Mouse (Mus musculus): ENCODE data around the gene Gm9048. TPM values are rescaled to one million over a fixed set of nuclear protein-coding genes. Genes with fewer than 3 reads are reported as not detected.
"Not testable (repeated sequence)": the region's sequence is repeated elsewhere in the genome, so short reads cannot be mapped to it uniquely, and the experiment has no call there.

Gm9048 gene
- not detected in 2 replicates for polyA plus RNA-seq (2016; fragmentation: Nextera tagmentation; extraction: Ambion mirVana)

- not testable (repeated sequence) for H3K4me3 ChIP-seq; H3K9me3 ChIP-seq; H3K36me3 ChIP-seq; H3K27ac ChIP-seq; H3K27me3 ChIP-seq (ENCODE audit: insufficient read depth, poor library complexity, severe bottlenecking); H3K4me1 ChIP-seq; DNase-seq (ENCODE audit: low spot score)
- 83% methylated on average over 1 of the region's 14 CpGs for WGBS
Observed at GRCm38 (mm10) chr10:118348579-118348978, at the start of gene Gm9048. TSS of gene Gm9048 (minus strand) at chr10:118348679.

- 15% methylated on average over 10 of the region's 10 CpGs for WGBS
- Histone ChIP-seq H3K4me1 (no peaks in the 10 kb centered on the region), H3K4me3 (no peak overlapping the region), H3K27me3 (ENCODE audit: insufficient read depth, poor library complexity, severe bottlenecking) (no peaks in the 10 kb centered on the region), H3K9me3 (no peaks in the 10 kb centered on the region), H3K27ac (no peak overlapping the region), H3K36me3 (no peaks in the 10 kb centered on the region)
- peak; percentile 90 for DNase-seq (ENCODE audit: low spot score)
Observed at GRCm38 (mm10) chr10:118370443-118370842, 22.0 kb upstream of the Gm9048 start.

- Histone ChIP-seq H3K36me3 (no peaks in the 10 kb centered on the region), H3K27me3 (ENCODE audit: insufficient read depth, poor library complexity, severe bottlenecking) (no peaks in the 10 kb centered on the region), H3K27ac (no peak overlapping the region), H3K4me1 (no peaks in the 10 kb centered on the region), H3K9me3 (no peaks in the 10 kb centered on the region), H3K4me3 (no peak overlapping the region)
- DNase-seq (ENCODE audit: low spot score) = no peak
- 83% methylated on average over 9 of the region's 9 CpGs for WGBS
Observed at GRCm38 (mm10) chr10:118369518-118369917, 21.0 kb upstream of the Gm9048 start.

- not testable (repeated sequence) for H3K4me3 ChIP-seq; H3K9me3 ChIP-seq; H3K4me1 ChIP-seq; DNase-seq (ENCODE audit: low spot score); H3K27ac ChIP-seq; H3K27me3 ChIP-seq (ENCODE audit: insufficient read depth, poor library complexity, severe bottlenecking); H3K36me3 ChIP-seq
- 85% methylated on average over 1 of the region's 11 CpGs for WGBS
Observed at GRCm38 (mm10) chr10:118354005-118354404, 5.5 kb upstream of the Gm9048 start, which contains the start of gene Gm9049. TSS of gene Gm9049 (minus strand) at chr10:118354105.

GRCm38 (mm10) chr10:118343155-118343554 lies 5.3 kb downstream of the Gm9048 start, which contains the start of gene Gm9046:
TSS of gene Gm9046 (minus strand) at chr10:118343255.
- H3K27ac ChIP-seq; H3K27me3 ChIP-seq (ENCODE audit: insufficient read depth, poor library complexity, severe bottlenecking); H3K9me3 ChIP-seq; H3K36me3 ChIP-seq; H3K4me3 ChIP-seq; H3K4me1 ChIP-seq; DNase-seq (ENCODE audit: low spot score): not testable (repeated sequence)
- no CpG with 5 or more reads among the region's 14 CpGs for WGBS

- H3K9me3 ChIP-seq; H3K36me3 ChIP-seq; H3K4me1 ChIP-seq; H3K27me3 ChIP-seq (ENCODE audit: insufficient read depth, poor library complexity, severe bottlenecking); H3K4me3 ChIP-seq; DNase-seq (ENCODE audit: low spot score); H3K27ac ChIP-seq: not testable (repeated sequence)
- no CpG with 5 or more reads among the region's 14 CpGs for WGBS
Observed at GRCm38 (mm10) chr10:118337731-118338130, 10.7 kb downstream of the Gm9048 start, which contains the start of gene Gm9045. TSS of gene Gm9045 (minus strand) at chr10:118337831.

- H3K9me3 ChIP-seq; H3K4me1 ChIP-seq; H3K27ac ChIP-seq; H3K27me3 ChIP-seq (ENCODE audit: insufficient read depth, poor library complexity, severe bottlenecking); H3K4me3 ChIP-seq; H3K36me3 ChIP-seq; DNase-seq (ENCODE audit: low spot score): not testable (repeated sequence)
- no CpG with 5 or more reads among the region's 14 CpGs for whole genome bisulfite sequencing
Observed at GRCm38 (mm10) chr10:118332308-118332707, 16.2 kb downstream of the Gm9048 start, which contains the start of gene Gm9044. TSS of gene Gm9044 (minus strand) at chr10:118332408.

- not testable (repeated sequence) for H3K27ac ChIP-seq; H3K4me1 ChIP-seq; H3K36me3 ChIP-seq; DNase-seq (ENCODE audit: low spot score); H3K4me3 ChIP-seq; H3K27me3 ChIP-seq (ENCODE audit: insufficient read depth, poor library complexity, severe bottlenecking); H3K9me3 ChIP-seq
- no CpG with 5 or more reads among the region's 11 CpGs for WGBS
Observed at GRCm38 (mm10) chr10:118326869-118327268, 21.6 kb downstream of the Gm9048 start, which contains the start of gene Gm9040. TSS of gene Gm9040 (minus strand) at chr10:118326969.

- Histone ChIP-seq H3K9me3 (no peaks in the 10 kb centered on the region), H3K36me3 (no peaks in the 10 kb centered on the region), H3K4me1 (no peaks in the 10 kb centered on the region), H3K27me3 (ENCODE audit: insufficient read depth, poor library complexity, severe bottlenecking) (no peaks in the 10 kb centered on the region), H3K27ac (no peak overlapping the region), H3K4me3 (no peak overlapping the region)
- WGBS = 86% methylated on average over 8 of the region's 8 CpGs
- no peak for DNase-seq (ENCODE audit: low spot score)
Observed at GRCm38 (mm10) chr10:118319024-118319423, 29.5 kb downstream of the Gm9048 start.

GRCm38 (mm10) chr10:118302133-118302532 lies 46.3 kb downstream of the Gm9048 start:
- not testable (repeated sequence) for DNase-seq (ENCODE audit: low spot score); H3K9me3 ChIP-seq
- 39% methylated on average over 2 of the region's 2 CpGs for WGBS

More at GRCm38 (mm10) chr10:118302133-118302532, 46.3 kb downstream of the Gm9048 start:
- not testable (repeated sequence) for H3K36me3 ChIP-seq; H3K4me3 ChIP-seq; H3K4me1 ChIP-seq; H3K27me3 ChIP-seq (ENCODE audit: insufficient read depth, poor library complexity, severe bottlenecking); H3K27ac ChIP-seq

Other genes starting within 250 kb of the Gm9048 start
- 21.9 and 28.7 TPM in 2 replicates for gene Mdm1, start 206.9 kb downstream of the Gm9048 start, polyA plus RNA-seq (2016; fragmentation: Nextera tagmentation; extraction: Ambion mirVana)
- gene Il22, start 143.7 kb downstream of the Gm9048 start, polyA plus RNA-seq (2016; fragmentation: Nextera tagmentation; extraction: Ambion mirVana) = 0.11 TPM in 1 of 2 replicates, not detected in the other
- not detected in 2 replicates for gene Gm32717, start 107.9 kb downstream of the Gm9048 start, polyA plus RNA-seq (2016; fragmentation: Nextera tagmentation; extraction: Ambion mirVana)
- not detected in 2 replicates for gene Gm32802, start 90.0 kb downstream of the Gm9048 start, polyA plus RNA-seq (2016; fragmentation: Nextera tagmentation; extraction: Ambion mirVana)
- not detected in 2 replicates for gene Iltifb, start 53.6 kb downstream of the Gm9048 start, polyA plus RNA-seq (2016; fragmentation: Nextera tagmentation; extraction: Ambion mirVana)
- gene Gm9040, start 21.7 kb downstream of the Gm9048 start, polyA plus RNA-seq (2016; fragmentation: Nextera tagmentation; extraction: Ambion mirVana) = not detected in 2 replicates
- not detected in 2 replicates for gene Gm9044, start 16.3 kb downstream of the Gm9048 start, polyA plus RNA-seq (2016; fragmentation: Nextera tagmentation; extraction: Ambion mirVana)
- 0.08 and 0.09 TPM in 2 replicates for gene Gm9045, start 10.8 kb downstream of the Gm9048 start, polyA plus RNA-seq (2016; fragmentation: Nextera tagmentation; extraction: Ambion mirVana)
- gene Gm9046, start 5.4 kb downstream of the Gm9048 start, polyA plus RNA-seq (2016; fragmentation: Nextera tagmentation; extraction: Ambion mirVana) = not detected in 2 replicates
- gene Gm9049, start 5.4 kb upstream of the Gm9048 start, polyA plus RNA-seq (2016; fragmentation: Nextera tagmentation; extraction: Ambion mirVana) = 0.08 and 0.09 TPM in 2 replicates
- gene Ifng, start 92.4 kb upstream of the Gm9048 start, polyA plus RNA-seq (2016; fragmentation: Nextera tagmentation; extraction: Ambion mirVana) = not detected in 2 replicates

All from heart, embryonic 10.5 days (tissue).